Mouse (Mus musculus): ENCODE measurements around the gene Pcbp4.
"Not testable (repeated sequence)": the region's sequence is repeated elsewhere in the genome, so short reads cannot be mapped to it uniquely, and the experiment has no call there.

Pcbp4 gene

DNA sequence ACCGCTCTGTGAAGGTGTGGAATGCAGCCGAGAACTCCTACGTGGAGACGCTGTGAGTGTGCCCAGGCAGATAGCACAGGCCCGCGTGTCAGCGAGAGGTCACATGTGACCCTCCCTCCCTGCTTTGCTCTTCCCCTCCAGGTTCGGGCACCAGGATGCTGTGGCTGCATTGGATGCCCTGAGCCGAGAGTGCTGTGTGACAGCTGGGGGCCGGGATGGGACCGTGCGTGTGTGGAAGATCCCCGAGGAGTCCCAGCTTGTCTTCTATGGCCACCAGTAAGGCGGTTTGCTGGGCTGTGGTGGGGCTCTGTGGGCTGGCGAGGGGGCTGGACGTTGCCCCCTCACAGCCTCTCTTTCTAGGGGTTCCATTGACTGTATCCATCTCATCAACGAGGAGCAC lies 30.5 kb downstream of the Pcbp4 start:
- DNase-seq = no peak

DNA sequence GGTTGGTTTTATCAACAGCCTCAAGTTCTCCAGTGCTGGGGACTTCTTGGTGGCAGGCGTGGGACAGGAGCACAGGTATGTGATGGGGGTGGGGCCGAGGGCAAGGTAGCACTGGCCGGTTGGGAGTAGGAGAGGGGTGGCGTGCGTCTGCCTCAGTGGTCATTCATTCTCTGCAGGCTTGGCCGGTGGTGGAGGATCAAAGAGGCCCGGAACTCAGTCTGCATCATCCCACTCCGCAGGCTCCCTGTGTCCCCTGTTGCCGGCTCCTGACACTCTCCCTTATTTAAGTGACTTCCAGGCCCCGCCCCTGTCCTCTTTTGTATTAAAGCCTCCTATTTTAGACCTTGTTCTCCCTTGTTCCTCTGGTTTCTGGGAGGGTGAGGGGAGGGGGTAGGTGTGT lies 32.0 kb downstream of the Pcbp4 start:
- DNase-seq = no peak

DNA sequence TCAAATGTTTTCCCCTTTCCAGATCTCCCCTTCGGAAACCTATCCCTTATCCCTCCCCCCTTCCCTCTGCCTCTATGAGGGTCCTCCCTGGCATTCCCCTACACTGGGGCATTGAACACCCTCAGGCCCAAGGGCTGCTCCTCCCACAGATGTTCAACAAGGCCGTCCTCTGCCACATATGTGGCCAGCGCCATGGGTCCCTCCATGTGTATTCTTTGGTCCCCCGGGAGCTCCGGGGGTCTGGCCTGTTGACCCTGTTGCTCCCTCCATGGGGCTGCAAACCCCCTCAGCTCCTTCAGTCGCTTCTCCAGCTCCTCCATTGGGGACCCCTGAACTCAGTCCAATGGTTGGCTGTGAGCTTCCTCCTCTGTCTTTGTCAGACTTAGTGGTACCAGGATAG lies 34.5 kb downstream of the Pcbp4 start:
- not testable (repeated sequence) for DNase-seq

DNA sequence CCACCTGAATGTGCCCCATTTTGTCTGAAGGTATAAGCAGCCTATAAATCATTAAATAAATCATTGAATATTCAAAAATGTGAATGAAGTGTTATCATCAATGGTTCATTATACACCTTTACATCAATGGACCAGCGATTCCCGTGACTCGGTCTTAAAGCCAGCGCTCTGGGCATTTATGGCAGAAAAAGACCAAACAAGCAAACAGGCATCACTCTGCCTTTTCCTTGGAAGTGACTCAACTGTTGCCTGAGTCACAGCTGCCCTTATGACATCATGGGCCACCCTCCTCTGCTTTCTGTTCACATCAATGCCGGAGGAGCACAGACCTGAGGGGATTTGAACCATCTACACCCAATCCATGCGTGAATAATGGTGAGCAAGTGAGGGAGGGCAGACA lies 46.6 kb downstream of the Pcbp4 start, which contains the start of gene Iqcf1:
Gene Iqcf1 (plus strand): TSS at position 301 of the 400 bp plus-strand sequence.
- DNase-seq = no peak

DNA sequence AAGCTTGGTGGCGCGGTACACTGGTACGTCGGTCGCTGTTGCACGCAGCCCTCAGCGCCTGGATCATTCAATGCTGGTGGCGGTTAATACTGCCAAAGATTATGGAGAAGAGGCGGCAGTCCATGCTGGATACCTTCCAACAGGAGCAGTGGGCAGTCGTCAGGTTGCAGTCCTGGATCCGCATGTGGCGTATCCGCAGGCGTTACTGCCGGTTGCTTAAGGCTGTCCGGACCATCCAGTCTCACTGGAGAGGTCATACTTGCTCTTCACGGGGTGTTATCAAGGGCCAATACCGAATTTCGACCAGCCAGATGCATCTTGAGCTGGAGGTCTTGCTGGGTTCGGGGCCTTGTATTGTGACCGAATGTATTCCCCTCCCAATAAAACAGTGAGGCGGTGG lies 48.8 kb downstream of the Pcbp4 start:
- DNase-seq = no peak

DNA sequence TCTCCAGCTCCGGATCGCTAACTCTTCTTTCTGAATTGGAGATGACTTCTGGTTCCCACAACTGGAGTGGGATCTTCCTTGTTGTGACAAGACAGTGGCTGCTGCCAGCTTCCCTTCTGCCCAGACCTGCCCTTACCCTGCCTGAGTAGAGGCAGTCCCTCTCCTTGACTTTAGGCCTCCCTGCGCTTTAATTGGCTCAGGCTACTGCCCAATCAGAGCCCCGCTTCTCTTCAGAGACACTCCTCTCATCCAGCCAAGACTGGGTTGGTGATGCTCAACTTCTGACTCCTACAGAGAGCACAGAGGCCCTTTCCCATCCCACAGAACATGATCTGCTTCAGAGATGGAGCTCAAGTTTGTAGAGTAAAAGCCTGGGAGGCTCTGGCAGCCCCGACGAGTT lies 51.2 kb downstream of the Pcbp4 start:
- DNase-seq = no peak

DNA sequence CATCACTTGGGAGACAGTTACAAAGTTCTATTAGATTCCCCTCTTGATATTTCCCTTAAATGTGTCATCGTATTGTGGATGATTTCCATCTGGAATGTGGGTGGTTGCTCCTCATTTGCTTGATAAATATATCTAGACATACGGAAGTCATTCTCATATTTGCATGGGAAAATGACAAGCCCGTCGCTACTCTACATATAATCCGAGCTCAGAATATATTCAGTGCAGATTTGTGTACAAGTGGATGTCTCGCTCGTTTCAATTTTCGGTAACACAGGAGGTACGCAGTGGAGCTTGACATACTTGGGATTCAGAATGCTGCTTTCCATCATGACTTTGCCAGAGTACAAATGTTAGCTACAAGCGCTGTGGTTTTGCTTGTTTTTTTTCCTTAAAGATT lies 56.3 kb downstream of the Pcbp4 start:
- DNase-seq = peak; percentile 11

DNA sequence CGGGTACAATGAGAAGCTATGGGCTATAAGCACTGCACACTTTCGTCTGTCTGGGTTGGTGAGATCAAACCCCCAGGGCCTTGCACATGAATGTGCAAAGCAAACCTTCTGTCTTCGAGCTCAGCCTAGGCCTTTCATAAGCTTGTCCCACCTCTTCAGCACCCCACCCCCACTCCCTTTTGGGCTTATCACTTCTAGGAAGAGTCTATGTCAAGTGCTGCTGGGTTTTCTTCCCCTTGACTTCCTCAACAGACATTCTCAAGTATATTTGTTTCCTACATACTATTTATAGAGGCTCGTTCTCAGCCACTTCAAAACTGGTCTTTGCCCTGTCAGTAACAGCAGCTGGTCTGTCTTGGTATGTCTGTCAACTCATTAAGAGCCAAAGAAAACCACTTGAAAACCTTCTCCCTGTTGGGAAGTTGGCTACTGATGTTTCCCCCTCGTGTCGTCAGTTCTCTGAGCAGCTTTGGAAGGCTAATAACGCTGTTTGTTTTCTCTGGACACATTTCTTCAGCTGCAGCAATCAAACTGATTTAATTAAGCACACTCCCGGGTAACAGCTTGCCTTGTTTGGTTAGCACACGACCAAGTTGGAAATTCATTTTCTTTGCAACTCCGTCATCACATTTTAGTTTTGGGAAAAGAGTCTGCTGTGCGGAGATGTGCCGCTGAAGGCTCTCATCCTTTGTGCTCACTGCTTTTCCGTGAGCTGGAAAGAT lies 59.8 kb downstream of the Pcbp4 start:
- DNase-seq = no peak

DNA sequence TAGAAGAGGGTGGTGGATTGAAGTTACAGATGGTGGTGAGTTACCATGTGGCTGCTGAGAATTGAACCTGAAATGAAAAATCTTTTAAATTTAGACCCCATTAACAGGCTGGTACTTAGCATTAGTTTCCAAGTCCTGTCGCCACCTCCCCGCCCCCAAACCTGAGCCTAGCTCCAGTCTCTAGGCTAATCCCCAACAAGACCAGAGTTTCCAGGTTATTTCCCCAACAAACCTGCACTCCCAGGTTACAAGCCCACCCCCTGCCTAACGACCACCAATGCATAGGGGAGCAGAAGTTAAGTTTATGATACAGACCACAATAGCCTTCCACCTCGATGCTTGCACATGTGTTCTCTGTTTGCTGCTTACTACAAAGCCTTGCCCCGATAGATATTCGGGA lies 60.5 kb downstream of the Pcbp4 start:
- DNase-seq = no peak

All from right cerebral cortex, adult 18-20 months (tissue).